Mouse (Mus musculus) brain, embryonic 14.5 days (tissue): ENCODE data around the gene Lrp2.

Source experiments
- CTCF ChIP-seq: fragments of 200-500 bp; IDR thresholded peaks from 2 replicates; pipeline ENCODE4 v1.5.1; 2012; ENCODE audit warnings: inconsistent platforms, mild to moderate bottlenecking, moderate library complexity, borderline replicate concordance; ENCODE audit not compliant: insufficient read depth, insufficient read length; ENCODE audit errors: extremely low read depth
- POLR2A ChIP-seq: fragments of 200-500 bp; IDR thresholded peaks from 2 replicates; pipeline ENCODE4 v1.6.1; 2012; ENCODE audit warnings: mild to moderate bottlenecking, inconsistent platforms, borderline replicate concordance; ENCODE audit not compliant: poor library complexity, insufficient read depth, insufficient read length, severe bottlenecking; ENCODE audit errors: extremely low read depth

- TF ChIP-seq POLR2A: no peak
- TF ChIP-seq CTCF: no peak
Observed at GRCm38 (mm10) chr2:69606621-69607020, 20.8 kb upstream of the Lrp2 start.
